ENCODE assay signal across 30 mouse cellular contexts in the genomic region with DNA sequence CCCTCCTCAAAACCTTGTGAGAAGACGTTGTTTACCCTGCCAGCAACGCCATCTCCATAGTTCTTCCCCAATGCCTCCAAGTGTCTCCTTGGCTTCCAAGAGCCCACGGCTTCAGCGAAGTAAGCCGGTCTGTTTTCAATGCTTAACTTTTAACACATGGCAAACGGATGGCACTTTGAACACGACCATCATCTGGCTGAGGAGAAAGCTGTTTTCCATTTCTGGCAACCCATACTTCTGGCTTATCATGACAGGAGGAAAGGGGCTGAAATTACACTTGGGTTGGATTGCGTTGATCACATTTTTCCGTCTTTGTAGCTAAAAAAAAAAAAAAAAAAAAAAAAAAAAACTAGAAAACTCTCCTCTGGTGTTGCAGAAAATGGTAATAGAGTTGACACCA.
DNase-seq lines count a peak whose midpoint lies in the region; ATAC-seq and TF ChIP-seq lines count a peak whose summit lies in the region.
"Had no signal": no experiment of that assay in that cellular context is flagged by ENCODE, and none has a peak within 500 bp of the region (broad histone marks: within the 10 kb centered on the region; RNA-seq: fewer than 3 reads in every experiment).

No protein-coding gene starts in this region.

- WGBS in embryonic facial prominence, embryonic 11.5 days: 68% methylated on average over 9 of the region's 9 CpGs
- WGBS in embryonic facial prominence, embryonic 10.5 days: 79% methylated on average over 9 of the region's 9 CpGs
- WGBS in lung, embryonic 14.5 days: 61% methylated on average over 9 of the region's 9 CpGs

- no peaks in the 10 kb centered on the region for H3K4me1 ChIP-seq in embryonic facial prominence, embryonic 11.5 days (ENCODE audit: control insufficient read depth, insufficient read depth, low read length)
- H3K4me1 ChIP-seq in embryonic facial prominence, embryonic 10.5 days: peaks cover 19% of the 10 kb centered on the region
- H3K4me1 ChIP-seq in lung, embryonic 14.5 days (ENCODE audit: insufficient read depth): no peaks in the 10 kb centered on the region
- H3K4me1 ChIP-seq: embryonic facial prominence, embryonic 15.5 days had no signal

- H3K9me3 ChIP-seq in embryonic facial prominence, embryonic 11.5 days (replicated peaks; ENCODE audit: control insufficient read depth, low read length): no peaks in the 10 kb centered on the region
- peaks cover 4% of the 10 kb centered on the region; the same call in 1 of the 2 replicates for H3K9me3 ChIP-seq in embryonic facial prominence, embryonic 10.5 days
- H3K9me3 ChIP-seq in lung, embryonic 14.5 days (ENCODE audit: low read depth, low read length): no peaks in the 10 kb centered on the region
- H3K9me3 ChIP-seq: embryonic facial prominence, embryonic 13.5 days; embryonic facial prominence, embryonic 15.5 days; forebrain, embryonic 10.5 days; forebrain, embryonic 12.5 days; G1E had no signal

- TF ChIP-seq CTCF in lung, embryonic 14.5 days (IDR thresholded peaks at IDR 0.05; ENCODE audit: low read depth): no peak
- TF ChIP-seq CTCF in gastrocnemius, adult 2 months (IDR thresholded peaks at IDR 0.05): no peak

- no peak overlapping the region for H3K27ac ChIP-seq in embryonic facial prominence, embryonic 11.5 days (replicated peaks; ENCODE audit: low read depth, low read length)
- H3K27ac ChIP-seq in embryonic facial prominence, embryonic 10.5 days (replicated peaks): no peak overlapping the region
- H3K27ac ChIP-seq in lung, embryonic 14.5 days (ENCODE audit: low read depth): no peak overlapping the region
- no peak overlapping the region for H3K27ac ChIP-seq in gastrocnemius, adult 2 months
- H3K27ac ChIP-seq: embryonic facial prominence, embryonic 13.5 days; embryonic facial prominence, embryonic 15.5 days; forebrain, embryonic 10.5 days; forebrain, embryonic 12.5 days had no signal

- H3K36me3 ChIP-seq in embryonic facial prominence, embryonic 11.5 days (replicated peaks; ENCODE audit: control insufficient read depth, insufficient read depth, low read depth, low read length): no peaks in the 10 kb centered on the region
- H3K36me3 ChIP-seq in embryonic facial prominence, embryonic 10.5 days (replicated peaks): no peaks in the 10 kb centered on the region
- H3K36me3 ChIP-seq in lung, embryonic 14.5 days (ENCODE audit: insufficient read depth): no peaks in the 10 kb centered on the region
- H3K36me3 ChIP-seq: embryonic facial prominence, embryonic 13.5 days; embryonic facial prominence, embryonic 15.5 days; forebrain, embryonic 10.5 days; forebrain, embryonic 12.5 days; G1E had no signal

- no peak overlapping the region for H3K9ac ChIP-seq in embryonic facial prominence, embryonic 11.5 days (replicated peaks; ENCODE audit: low read length)
- no peak overlapping the region for H3K9ac ChIP-seq in lung, embryonic 14.5 days
- H3K9ac ChIP-seq: embryonic facial prominence, embryonic 13.5 days; embryonic facial prominence, embryonic 15.5 days; forebrain, embryonic 12.5 days had no signal

- H3K4me2 ChIP-seq in embryonic facial prominence, embryonic 11.5 days (ENCODE audit: low read depth, low read length): no peak overlapping the region
- H3K4me2 ChIP-seq in lung, embryonic 14.5 days: no peak overlapping the region
- H3K4me2 ChIP-seq: embryonic facial prominence, embryonic 13.5 days; embryonic facial prominence, embryonic 15.5 days; forebrain, embryonic 12.5 days had no signal

- no peak for ATAC-seq in embryonic facial prominence, embryonic 11.5 days (replicated peaks; ENCODE audit: insufficient number of reproducible peaks, low FRiP score, low TSS enrichment, low read depth)
- ATAC-seq in lung, embryonic 14.5 days (ENCODE audit: insufficient read depth): no peak
- ATAC-seq: activated CD4-positive, CD25-positive, alpha-beta regulatory T cell, adult 4 months; CD4-positive, CD25-positive, alpha-beta regulatory T cell, adult 4 months; forebrain, embryonic 14.5 days; Patski had no signal

- peak; percentile 39 for DNase-seq in embryonic facial prominence, embryonic 11.5 days (ENCODE audit: low spot score)
- DNase-seq in embryonic facial prominence, embryonic 10.5 days (ENCODE audit: low spot score): no peak
- peak; percentile 62 for DNase-seq in lung, embryonic 14.5 days
- no peak for DNase-seq in lung, postnatal 25 days (ENCODE audit: low spot score)
- peak; percentile 32 for DNase-seq in brain, adult 2 months (ENCODE audit: low read depth, low spot score)
- peak; percentile 36 for DNase-seq in brain, embryonic 18.5 days (ENCODE audit: low read depth, low spot score)
- no peak for DNase-seq in gastrocnemius, adult 2 months
- DNase-seq in ovary, postnatal 36 days (ENCODE audit: low spot score): no peak
- DNase-seq: adrenal gland, adult 8-10 months; adrenal gland, postnatal 14 days; adrenal gland, postnatal 36 days; B cell, adult 2 months; cerebellum, adult 11 months; cerebellum, adult 18-20 months; cerebellum, adult 8-10 months; cerebellum, adult 9-11 months; cerebellum, postnatal 14 days; cerebellum, postnatal 36 days; embryo, embryonic 11 days had no signal

- intact Hi-C loops in gastrocnemius, adult 2 months (cut with DNase I): no loop called here

- H3K27me3 ChIP-seq in embryonic facial prominence, embryonic 11.5 days (ENCODE audit: control insufficient read depth, insufficient read depth, low read length): no peaks in the 10 kb centered on the region
- no peaks in the 10 kb centered on the region for H3K27me3 ChIP-seq in embryonic facial prominence, embryonic 10.5 days (replicated peaks; ENCODE audit: low read depth, poor library complexity, severe bottlenecking)
- no peaks in the 10 kb centered on the region for H3K27me3 ChIP-seq in lung, embryonic 14.5 days (ENCODE audit: insufficient read depth, low read length)
- H3K27me3 ChIP-seq: CH12.LX; embryonic facial prominence, embryonic 13.5 days; embryonic facial prominence, embryonic 15.5 days; Patski had no signal

- no peak overlapping the region for H3K4me3 ChIP-seq in embryonic facial prominence, embryonic 11.5 days (ENCODE audit: low read depth, low read length)
- H3K4me3 ChIP-seq in embryonic facial prominence, embryonic 10.5 days: no peak overlapping the region
- H3K4me3 ChIP-seq in lung, embryonic 14.5 days (ENCODE audit: low read depth, low read length): no peak overlapping the region
- no peak overlapping the region for H3K4me3 ChIP-seq in gastrocnemius, adult 2 months
- H3K4me3 ChIP-seq: embryonic facial prominence, embryonic 13.5 days; embryonic facial prominence, embryonic 15.5 days; erythroblast, embryonic 14.5 days; forebrain, embryonic 10.5 days; forebrain, embryonic 12.5 days had no signal

Comparison
In these comparisons a context has a peak if more than half of its experiments do, and no peak if none do; other contexts are left out.
1. DNase-seq: peak in embryonic facial prominence, embryonic 11.5 days (single experiment), lung, embryonic 14.5 days (single experiment), brain, adult 2 months (single experiment) and brain, embryonic 18.5 days (single experiment); none in embryonic facial prominence, embryonic 10.5 days (single experiment), lung, postnatal 25 days (single experiment), gastrocnemius, adult 2 months (single experiment) and ovary, postnatal 36 days (single experiment).